ENCODE assay signal across 8 mouse cellular contexts in genomic region chr3:96696766-96697732, GRCm38 (mm10). TPM values are rescaled to one million over a fixed set of nuclear protein-coding genes. Genes with fewer than 3 reads are reported as not detected.
DNase-seq lines count a peak whose midpoint lies in the region; ATAC-seq and TF ChIP-seq lines count a peak whose summit lies in the region.

No protein-coding gene starts in this region.

- peak; percentile 97 for DNase-seq in ZHBTc4 (ENCODE audit: low read depth, low spot score)
- DNase-seq in gastrocnemius, adult 2 months = peak; percentile 96
- peak; percentile 92 for DNase-seq in hindbrain, postnatal 0 days (ENCODE audit: low spot score)
- DNase-seq in left cerebral cortex, adult 2 months (ENCODE audit: extremely low spot score in 1 of 2, low spot score in 2 of 2) = peak; percentile 81 to 82
- peak; percentile 81 for DNase-seq in retina, postnatal 7 days (ENCODE audit: low read depth, low spot score)
- DNase-seq in urinary bladder, adult 18-20 months (ENCODE audit: low spot score in 2 of 2) = peak; percentile 89

- WGBS in hindbrain, postnatal 0 days = 2% methylated on average over 78 of the region's 85 CpGs
- under 1% methylated on average over 71 of the region's 85 CpGs for WGBS in macrophage (ENCODE audit: missing documents)

- peaks cover 10% of the 10 kb centered on the region for H3K4me1 ChIP-seq in hindbrain, postnatal 0 days (ENCODE audit: insufficient read depth, low read length)

- peak overlapping the region; percentile 93 for H3K4me2 ChIP-seq in hindbrain, postnatal 0 days (ENCODE audit: low read depth, low read length)

- peak; percentile 66 for ATAC-seq in common myeloid progenitor, adult 5-6 weeks (replicated peaks; ENCODE audit: low read depth, poor library complexity, severe bottlenecking)
- peak; percentile 95 for ATAC-seq in hindbrain, postnatal 0 days

- H3K4me3 ChIP-seq in gastrocnemius, adult 2 months = peak overlapping the region; percentile 95
- H3K4me3 ChIP-seq in hindbrain, postnatal 0 days (ENCODE audit: low read length) = peak overlapping the region; percentile 71
- H3K4me3 ChIP-seq in left cerebral cortex, adult 2 months = peak overlapping the region; percentile 89
- H3K4me3 ChIP-seq in macrophage (ENCODE audit: inconsistent target) = peak overlapping the region; percentile 98

- no peaks in the 10 kb centered on the region for H3K27me3 ChIP-seq in hindbrain, postnatal 0 days (ENCODE audit: insufficient read depth, low read length)

- no peak for TF ChIP-seq CTCF in gastrocnemius, adult 2 months (IDR thresholded peaks at IDR 0.05)
- TF ChIP-seq CTCF in hindbrain, postnatal 0 days (IDR thresholded peaks at IDR 0.05; ENCODE audit: low read depth) = no peak; the same call in 1 of the 2 replicates
- TF ChIP-seq CTCF in left cerebral cortex, adult 2 months (IDR thresholded peaks at IDR 0.05) = no peak

- intact Hi-C loops in gastrocnemius, adult 2 months (cut with DNase I) = no loop called here
- intact Hi-C loops in left cerebral cortex, adult 2 months (cut with DNase I) = loop anchor here (2.0 kb wide), 1 partner anchor 26 kb away; the partner anchor contains the start of gene Ankrd35

- H3K9ac ChIP-seq in hindbrain, postnatal 0 days (replicated peaks; ENCODE audit: low read length) = peak overlapping the region; percentile 75

- H3K9me3 ChIP-seq in hindbrain, postnatal 0 days (ENCODE audit: low read length) = no peaks in the 10 kb centered on the region

- peaks cover 20% of the 10 kb centered on the region for H3K79me2 ChIP-seq in macrophage (ENCODE audit: inconsistent target)

- H3K36me3 ChIP-seq in hindbrain, postnatal 0 days (ENCODE audit: insufficient read depth, low read length) = peaks cover 15% of the 10 kb centered on the region
- peaks cover 23% of the 10 kb centered on the region for H3K36me3 ChIP-seq in macrophage (ENCODE audit: inconsistent target)

- H3K27ac ChIP-seq in gastrocnemius, adult 2 months = peak overlapping the region; percentile 96
- H3K27ac ChIP-seq in hindbrain, postnatal 0 days = peak overlapping the region; percentile 80
- peak overlapping the region; percentile 94 for H3K27ac ChIP-seq in left cerebral cortex, adult 2 months
- peak overlapping the region; percentile 78 for H3K27ac ChIP-seq in macrophage

RNA-seq across cellular contexts. Expression of gene Pias3, which starts 0.9 kb away (rescaled TPM):
- total RNA-seq in common myeloid progenitor, adult 5-6 weeks (2017) = 4.7 and 6.2 TPM in 2 replicates
- 1 to 10 TPM; 5.5 to 5.6 TPM for total RNA-seq in gastrocnemius, adult 2 months (2021)
- total RNA-seq in hindbrain, postnatal 0 days (2014; rRNA removed) = 37.5 and 46.1 TPM in 2 replicates
- 41.3 and 44.3 TPM in 2 replicates for polyA plus RNA-seq in hindbrain, postnatal 0 days (2015; fragmentation: Nextera tagmentation; extraction: Ambion mirVana)
- 10 to 100 TPM; 23.6 to 30.3 TPM for total RNA-seq in left cerebral cortex, adult 2 months (2021)
- total RNA-seq in macrophage (2018; cell fraction: chromatin; rRNA removed) = 10 to 100 TPM; 10.7 to 96.0 (median 49.5) TPM
- total RNA-seq in macrophage (2018; cell fraction: cytosol; rRNA removed) = 10 to 100 TPM in 18 of 26 experiments, 1 to 10 TPM in 8; 7.5 to 16.6 (median 12.2) TPM
- total RNA-seq in macrophage (2018; cell fraction: nucleus; rRNA removed) = 10 to 100 TPM in 25 of 26 experiments, 1 to 10 TPM in 1; 8.5 to 76.7 (median 28.4) TPM
- polyA plus RNA-seq in macrophage (2018) = 13.0 to 14.5 TPM (median 14.1 TPM) in 3 replicates

RNA-seq across cellular contexts. Expression of gene Nudt17, which starts 11.3 kb away (rescaled TPM):
- 0.15 TPM in 1 of 2 replicates, not detected in the other for total RNA-seq in common myeloid progenitor, adult 5-6 weeks (2017)
- under 1 TPM; 0.31 to 0.73 TPM for total RNA-seq in gastrocnemius, adult 2 months (2021)
- total RNA-seq in hindbrain, postnatal 0 days (2014; rRNA removed) = 13.0 and 13.4 TPM in 2 replicates
- 17.6 and 17.8 TPM in 2 replicates for polyA plus RNA-seq in hindbrain, postnatal 0 days (2015; fragmentation: Nextera tagmentation; extraction: Ambion mirVana)
- 10 to 100 TPM in 1 of 2 experiments, 1 to 10 TPM in 1; 8.7 to 10.4 TPM for total RNA-seq in left cerebral cortex, adult 2 months (2021)
- 10 to 100 TPM in 3 of 26 experiments, 1 to 10 TPM in 10, under 1 TPM in 8, not detected in 5; 0.58 to 79.2 (median 1.6) TPM for total RNA-seq in macrophage (2018; cell fraction: chromatin; rRNA removed)
- 1 to 10 TPM in 2 of 26 experiments, under 1 TPM in 23, not detected in 1; 0.14 to 3.4 (median 0.35) TPM for total RNA-seq in macrophage (2018; cell fraction: cytosol; rRNA removed)
- total RNA-seq in macrophage (2018; cell fraction: nucleus; rRNA removed) = 10 to 100 TPM in 2 of 26 experiments, 1 to 10 TPM in 15, under 1 TPM in 9; 0.51 to 71.5 (median 1.2) TPM
- polyA plus RNA-seq in macrophage (2018) = 0.20 TPM in 1 of 3 replicates, not detected in the others

RNA-seq across cellular contexts. Expression of gene Ankrd35, which starts 27.1 kb away (rescaled TPM):
- not detected in 2 replicates for total RNA-seq in common myeloid progenitor, adult 5-6 weeks (2017)
- under 1 TPM; 0.22 to 0.26 TPM for total RNA-seq in gastrocnemius, adult 2 months (2021)
- 2.1 and 6.4 TPM in 2 replicates for total RNA-seq in hindbrain, postnatal 0 days (2014; rRNA removed)
- polyA plus RNA-seq in hindbrain, postnatal 0 days (2015; fragmentation: Nextera tagmentation; extraction: Ambion mirVana) = 2.8 and 3.0 TPM in 2 replicates
- total RNA-seq in left cerebral cortex, adult 2 months (2021) = 1 to 10 TPM; 8.3 to 9.5 TPM
- 1 to 10 TPM in 5 of 26 experiments, under 1 TPM in 11, not detected in 10; 0.17 to 4.4 (median 0.39) TPM for total RNA-seq in macrophage (2018; cell fraction: chromatin; rRNA removed)
- total RNA-seq in macrophage (2018; cell fraction: cytosol; rRNA removed) = under 1 TPM in 12 of 26 experiments, not detected in 14; 0.03 to 0.48 (median 0.05) TPM
- 1 to 10 TPM in 4 of 26 experiments, under 1 TPM in 6, not detected in 16; 0.11 to 1.7 (median 0.52) TPM for total RNA-seq in macrophage (2018; cell fraction: nucleus; rRNA removed)
- polyA plus RNA-seq in macrophage (2018) = 0.03 to 0.07 TPM in 2 of 3 replicates, not detected in the other

RNA-seq across cellular contexts. Expression of gene Polr3c, which starts 30.4 kb away (rescaled TPM):
- 19.8 and 25.8 TPM in 2 replicates for total RNA-seq in common myeloid progenitor, adult 5-6 weeks (2017)
- 10 to 100 TPM; 23.2 to 24.3 TPM for total RNA-seq in gastrocnemius, adult 2 months (2021)
- 10.9 and 11.7 TPM in 2 replicates for total RNA-seq in hindbrain, postnatal 0 days (2014; rRNA removed)
- polyA plus RNA-seq in hindbrain, postnatal 0 days (2015; fragmentation: Nextera tagmentation; extraction: Ambion mirVana) = 26.3 and 29.1 TPM in 2 replicates
- total RNA-seq in left cerebral cortex, adult 2 months (2021) = 10 to 100 TPM; 22.7 to 25.3 TPM
- 100 to 1,000 TPM in 3 of 26 experiments, 10 to 100 TPM in 23; 37.0 to 166 (median 81.2) TPM for total RNA-seq in macrophage (2018; cell fraction: chromatin; rRNA removed)
- 10 to 100 TPM; 22.4 to 52.3 (median 39.1) TPM for total RNA-seq in macrophage (2018; cell fraction: cytosol; rRNA removed)
- 100 to 1,000 TPM in 1 of 26 experiments, 10 to 100 TPM in 25; 34.1 to 161 (median 53.5) TPM for total RNA-seq in macrophage (2018; cell fraction: nucleus; rRNA removed)
- 25.2 to 36.6 TPM (median 28.8 TPM) in 3 replicates for polyA plus RNA-seq in macrophage (2018)

RNA-seq across cellular contexts. Expression of gene Rnf115, which starts 30.4 kb away (rescaled TPM):
- 56.2 and 69.8 TPM in 2 replicates for total RNA-seq in common myeloid progenitor, adult 5-6 weeks (2017)
- total RNA-seq in gastrocnemius, adult 2 months (2021) = 10 to 100 TPM; 60.7 to 69.3 TPM
- total RNA-seq in hindbrain, postnatal 0 days (2014; rRNA removed) = 47.9 and 53.8 TPM in 2 replicates
- 76.6 and 81.2 TPM in 2 replicates for polyA plus RNA-seq in hindbrain, postnatal 0 days (2015; fragmentation: Nextera tagmentation; extraction: Ambion mirVana)
- 10 to 100 TPM; 58.3 to 61.9 TPM for total RNA-seq in left cerebral cortex, adult 2 months (2021)
- total RNA-seq in macrophage (2018; cell fraction: chromatin; rRNA removed) = 10 to 100 TPM; 20.1 to 86.9 (median 44.5) TPM
- 100 to 1,000 TPM in 11 of 26 experiments, 10 to 100 TPM in 15; 73.2 to 117 (median 92.3) TPM for total RNA-seq in macrophage (2018; cell fraction: cytosol; rRNA removed)
- total RNA-seq in macrophage (2018; cell fraction: nucleus; rRNA removed) = 100 to 1,000 TPM in 1 of 26 experiments, 10 to 100 TPM in 25; 41.2 to 111 (median 55.1) TPM
- 72.8 to 94.2 TPM (median 85.6 TPM) in 3 replicates for polyA plus RNA-seq in macrophage (2018)

Comparison
In these comparisons a context has a peak if more than half of its experiments do, and no peak if none do; other contexts are left out.
1. Peak in every context shown above with its lines: DNase-seq, ATAC-seq, H3K4me3 ChIP-seq and H3K27ac ChIP-seq.